Mouse (Mus musculus) splenic B cell, adult 2 months (primary cell): ENCODE measurements around the gene Prom1.

Experiments used
- DNase-seq: peaks from one replicate; pipeline ENCODE4 v3.0.0-alpha.2; 2011; ENCODE audit warnings: low read depth, low spot score
- H3K27me3 ChIP-seq: 2 replicates; pipeline ENCODE4 v1.6.1; 2012; ENCODE audit warnings: mild to moderate bottlenecking, low read length, moderate library complexity, mixed read lengths; ENCODE audit not compliant: control insufficient read depth, poor library complexity, insufficient read depth, severe bottlenecking
- H3K36me3 ChIP-seq: 2 replicates; pipeline ENCODE4 v1.6.1; 2012; ENCODE audit warnings: mild to moderate bottlenecking, low read length, moderate library complexity, mixed read lengths; ENCODE audit not compliant: control insufficient read depth, poor library complexity, insufficient read depth, severe bottlenecking

The Prom1 gene

DNA sequence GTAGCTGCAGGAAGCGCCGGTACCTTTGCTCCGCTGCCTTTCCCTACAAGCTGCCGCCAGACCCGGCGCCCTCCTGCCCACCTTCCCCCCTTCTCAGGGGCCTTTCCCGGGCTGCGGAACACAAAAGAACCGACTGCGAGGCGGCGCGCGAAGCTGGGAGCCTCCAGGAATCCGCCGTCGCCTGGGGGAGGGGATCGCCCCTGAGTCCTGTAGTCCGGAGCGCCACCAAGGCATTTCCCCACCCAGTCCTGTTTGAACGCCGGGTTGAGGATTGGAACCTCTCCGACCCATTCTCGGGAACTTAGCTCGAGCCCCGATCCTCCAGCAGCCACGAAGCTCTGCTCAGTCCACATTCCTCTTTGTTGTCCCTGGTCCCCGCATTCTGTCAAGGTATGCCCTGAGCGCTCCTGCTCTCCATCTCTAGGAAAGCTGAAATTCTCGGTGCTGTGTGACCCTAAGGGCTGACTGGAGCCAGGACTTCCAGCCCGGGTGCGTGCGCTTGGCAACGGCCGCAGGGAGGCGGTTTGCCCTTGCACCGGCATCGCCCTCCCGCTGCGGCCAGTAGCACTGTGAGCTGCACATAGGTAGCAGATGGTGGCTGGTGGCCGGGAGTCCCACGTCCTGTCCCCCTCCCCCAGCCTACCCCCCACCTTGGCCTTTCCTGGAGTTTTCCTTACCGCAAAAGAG lies 1.1 kb downstream of the Prom1 start:
- peaks cover 3% of the 10 kb centered on the region; the same call in 1 of the 2 replicates for H3K27me3 ChIP-seq
- no peak for DNase-seq
- no peaks in the 10 kb centered on the region for H3K36me3 ChIP-seq

DNA sequence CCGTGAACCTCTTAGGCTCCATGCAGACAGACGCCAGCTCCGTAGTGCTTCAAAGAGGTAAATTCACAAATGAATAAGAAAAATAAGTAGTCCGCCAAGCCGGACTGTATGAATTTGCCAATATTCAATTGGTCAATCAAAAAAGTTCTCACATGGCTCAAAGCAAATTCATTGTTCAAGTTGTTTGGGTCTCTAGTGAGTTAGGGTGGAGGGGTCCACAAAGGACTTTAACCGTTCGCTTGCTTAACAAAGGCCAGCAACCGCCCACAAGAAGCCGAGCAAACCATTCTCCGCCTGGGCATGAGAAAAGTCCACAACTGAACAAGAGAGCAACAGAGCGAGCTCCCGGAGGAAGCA lies 1.7 kb downstream of the Prom1 start:
- H3K36me3 ChIP-seq = no peaks in the 10 kb centered on the region
- no peak for DNase-seq

DNA sequence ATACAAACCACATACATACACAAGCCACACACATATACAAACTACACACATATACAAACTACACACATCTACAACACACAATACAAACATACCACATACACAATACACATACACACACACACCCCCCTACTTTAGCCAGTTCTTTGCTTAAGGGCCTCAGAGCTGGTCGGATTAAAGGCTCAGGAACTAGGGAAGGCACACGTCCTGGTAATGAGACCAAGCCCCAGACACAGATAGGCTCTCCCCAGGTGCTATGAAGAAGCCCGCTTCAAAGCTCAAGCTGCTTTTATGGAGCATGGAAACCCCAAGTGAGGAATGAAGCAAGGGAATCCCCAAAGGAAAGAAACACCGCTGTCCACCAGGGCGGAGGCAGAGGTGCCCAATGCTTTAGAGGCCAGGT lies 4.8 kb downstream of the Prom1 start:
- Histone ChIP-seq H3K36me3 (no peaks in the 10 kb centered on the region), H3K27me3 (no peaks in the 10 kb centered on the region)
- DNase-seq = no peak

More for the DNA sequence above, 1.7 kb downstream of the Prom1 start:
- H3K27me3 ChIP-seq = peaks cover 3% of the 10 kb centered on the region; the same call in 1 of the 2 replicates

DNA sequence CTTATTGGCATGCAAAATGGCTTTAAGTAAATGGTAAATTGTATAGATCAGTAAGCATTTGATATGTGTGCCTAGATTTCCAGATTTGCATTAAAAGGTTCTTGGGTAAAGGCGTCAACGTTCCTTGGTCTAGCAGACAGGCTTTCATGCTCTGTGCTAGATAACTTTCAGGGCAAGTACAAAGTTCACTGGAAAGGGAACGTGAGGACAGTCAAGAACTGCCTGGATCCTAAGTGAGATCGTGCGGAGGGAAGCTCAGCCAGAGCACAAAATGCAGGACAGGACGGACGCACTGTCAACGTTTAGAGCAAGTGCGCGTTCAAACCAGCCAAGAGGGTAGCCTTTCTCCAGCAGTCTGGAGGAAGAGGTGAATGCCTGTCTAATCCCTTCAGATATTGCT lies 5.7 kb downstream of the Prom1 start:
- H3K27me3 ChIP-seq = no peaks in the 10 kb centered on the region
- no peak for DNase-seq
- H3K36me3 ChIP-seq = no peaks in the 10 kb centered on the region

DNA sequence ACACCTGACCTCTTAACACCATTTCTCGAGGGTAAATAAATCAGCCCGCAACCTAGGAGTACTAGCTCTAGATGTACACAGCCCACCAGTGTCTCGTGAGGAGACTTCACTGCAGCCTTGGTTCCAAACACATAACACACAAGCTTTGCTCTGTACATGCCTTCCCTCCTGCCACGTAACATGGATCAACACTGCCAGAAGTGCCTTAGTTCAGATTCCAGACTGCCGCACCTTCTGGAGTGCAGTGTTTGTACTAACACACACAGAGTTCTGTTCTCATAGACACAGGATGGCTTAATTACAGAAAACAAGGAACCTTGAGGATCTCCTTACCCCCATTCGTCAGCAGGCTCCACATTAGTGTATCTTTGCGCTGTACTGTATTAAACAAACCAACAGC lies 6.1 kb downstream of the Prom1 start:
- no peak for DNase-seq
- Histone ChIP-seq H3K27me3 (no peaks in the 10 kb centered on the region), H3K36me3 (no peaks in the 10 kb centered on the region)

DNA sequence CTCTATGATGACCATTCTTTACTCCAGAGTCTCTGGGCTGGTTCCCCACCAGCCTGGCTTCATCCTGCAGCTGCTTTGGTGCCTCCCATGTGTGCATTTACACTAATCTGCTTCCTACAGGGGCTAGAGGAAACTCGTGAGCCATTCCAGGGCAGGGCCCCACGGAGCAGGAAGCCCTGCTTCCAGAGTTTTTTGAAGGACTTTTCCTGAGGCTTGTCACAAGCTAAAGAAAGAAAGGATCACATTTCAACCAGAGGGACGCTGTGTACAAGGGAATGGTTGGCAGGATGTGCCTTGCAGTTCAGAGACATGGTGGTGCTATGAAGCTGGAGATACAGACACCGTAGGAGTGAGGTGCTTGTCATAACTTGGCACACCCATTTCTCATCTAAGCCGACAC lies 14.8 kb downstream of the Prom1 start:
- Histone ChIP-seq H3K27me3 (no peaks in the 10 kb centered on the region), H3K36me3 (no peaks in the 10 kb centered on the region)
- no peak for DNase-seq

DNA sequence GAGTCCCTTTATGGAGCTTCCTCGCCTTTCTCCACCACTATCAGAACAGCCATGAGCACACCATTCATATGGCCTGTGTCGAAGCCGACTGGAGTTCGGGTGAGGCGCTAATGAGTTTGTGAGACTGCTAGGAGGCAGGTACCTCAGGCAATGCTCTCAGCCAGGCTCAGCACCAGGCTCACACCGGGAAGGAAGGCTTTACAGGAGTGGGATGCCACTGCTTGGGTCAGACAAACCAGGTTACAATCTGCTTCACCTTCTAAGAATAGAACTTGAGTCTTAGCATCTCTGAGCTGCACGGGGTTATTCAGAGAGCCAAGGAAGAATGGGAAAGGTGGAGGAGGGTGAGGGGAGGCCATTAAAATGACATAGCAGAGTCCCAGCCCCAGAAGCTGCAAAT lies 16.0 kb downstream of the Prom1 start:
- no peak for DNase-seq

DNA sequence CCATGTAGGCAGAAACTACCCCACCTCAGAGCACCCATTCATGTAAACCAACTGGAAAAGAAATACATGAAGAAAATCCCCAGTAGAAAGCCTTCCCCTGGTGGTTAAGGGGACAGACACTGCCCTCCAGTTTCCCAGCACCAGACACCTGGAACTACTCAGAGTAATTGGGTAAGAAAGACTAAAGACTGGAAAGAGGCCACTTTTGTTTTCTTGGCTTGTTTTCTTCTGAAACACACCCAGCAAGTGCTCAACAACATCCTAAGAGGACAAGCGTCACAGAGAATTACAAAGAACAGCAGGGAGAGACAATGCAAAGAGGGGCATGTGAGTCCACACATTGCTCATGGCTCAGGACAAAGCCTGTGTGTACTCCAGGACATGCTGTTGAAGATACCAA lies 20.7 kb downstream of the Prom1 start:
- Histone ChIP-seq H3K27me3 (no peaks in the 10 kb centered on the region), H3K36me3 (no peaks in the 10 kb centered on the region)
- DNase-seq = no peak

More for the DNA sequence above, 16.0 kb downstream of the Prom1 start:
- Histone ChIP-seq H3K27me3 (no peaks in the 10 kb centered on the region), H3K36me3 (no peaks in the 10 kb centered on the region)

DNA sequence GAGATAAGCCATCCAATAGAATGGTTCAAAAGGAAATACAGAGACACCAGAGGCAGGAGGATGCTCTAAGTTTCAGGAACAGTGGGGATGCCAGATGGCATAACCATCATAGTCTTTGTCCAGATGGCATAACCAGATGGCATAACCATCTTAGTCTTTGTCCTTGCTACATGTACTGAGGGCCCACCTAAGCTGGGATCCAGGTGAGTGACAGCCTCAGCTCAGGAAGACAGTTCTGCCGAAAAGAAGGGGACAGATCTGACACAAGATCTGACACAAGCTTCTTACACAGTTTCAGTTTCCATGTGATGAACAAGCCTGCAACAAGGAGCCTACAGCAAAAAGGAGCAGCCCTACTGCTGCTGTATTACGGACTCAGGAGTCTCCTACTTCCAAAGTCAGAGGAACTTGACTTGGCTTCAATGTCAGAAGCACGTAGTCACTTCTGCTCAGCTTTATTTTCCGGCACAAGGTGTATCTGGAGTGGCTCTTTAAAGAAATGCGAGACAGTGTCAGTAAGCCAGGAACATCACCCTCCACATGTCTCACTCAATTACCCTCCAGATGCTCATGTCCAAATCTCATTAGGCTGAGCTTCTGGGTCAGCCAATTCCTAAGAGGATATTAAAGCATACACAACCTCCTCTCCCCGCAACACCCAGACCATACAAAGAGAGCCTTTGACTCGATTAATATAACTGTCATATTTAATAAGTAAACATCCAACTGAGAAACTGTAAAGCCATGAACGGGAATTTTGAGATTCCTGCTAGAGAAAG lies 21.4 kb downstream of the Prom1 start:
- Histone ChIP-seq H3K27me3 (no peaks in the 10 kb centered on the region), H3K36me3 (no peaks in the 10 kb centered on the region)
- no peak for DNase-seq

DNA sequence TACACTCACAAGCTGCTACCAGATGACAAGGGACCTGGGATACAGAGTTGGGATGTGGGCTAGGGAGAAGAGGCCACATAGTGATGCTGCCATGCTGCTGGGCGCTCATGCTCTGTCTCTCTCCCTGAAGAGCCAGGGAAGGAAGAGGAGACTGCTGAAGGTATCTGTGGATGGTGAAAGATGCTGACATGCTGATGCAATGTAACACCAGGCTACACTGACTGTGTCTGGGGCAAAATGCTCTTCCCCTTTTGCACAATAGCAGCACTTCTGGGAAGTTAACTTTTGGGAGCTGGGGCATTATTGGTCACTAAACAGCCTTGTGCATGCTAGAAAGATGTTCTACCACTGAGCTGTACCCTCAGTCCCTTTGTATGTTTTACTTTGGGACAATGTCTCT lies 26.4 kb downstream of the Prom1 start:
- no peaks in the 10 kb centered on the region for H3K36me3 ChIP-seq

DNA sequence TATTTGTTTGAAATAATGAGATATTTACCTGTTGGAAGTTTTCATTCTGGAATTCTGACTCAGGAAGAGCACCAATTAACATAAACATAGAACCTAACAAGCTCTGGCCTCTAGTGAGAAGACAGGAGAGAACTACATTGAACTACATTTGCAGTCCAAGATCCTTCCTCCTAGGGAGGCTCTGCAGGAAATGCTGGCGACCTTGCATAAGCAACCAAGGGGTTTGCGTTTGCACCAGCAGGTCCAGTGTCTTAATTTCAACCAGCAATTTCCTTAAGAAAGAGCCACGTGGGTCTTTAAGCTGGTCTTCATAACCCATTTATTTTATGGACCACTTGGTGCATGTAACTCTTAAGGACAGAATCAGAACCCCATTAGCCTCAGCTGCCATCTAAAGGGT lies 28.2 kb downstream of the Prom1 start:
- Histone ChIP-seq H3K36me3 (no peaks in the 10 kb centered on the region), H3K27me3 (no peaks in the 10 kb centered on the region)
- no peak for DNase-seq

More for the DNA sequence above, 26.4 kb downstream of the Prom1 start:
- no peaks in the 10 kb centered on the region for H3K27me3 ChIP-seq
- DNase-seq = no peak

DNA sequence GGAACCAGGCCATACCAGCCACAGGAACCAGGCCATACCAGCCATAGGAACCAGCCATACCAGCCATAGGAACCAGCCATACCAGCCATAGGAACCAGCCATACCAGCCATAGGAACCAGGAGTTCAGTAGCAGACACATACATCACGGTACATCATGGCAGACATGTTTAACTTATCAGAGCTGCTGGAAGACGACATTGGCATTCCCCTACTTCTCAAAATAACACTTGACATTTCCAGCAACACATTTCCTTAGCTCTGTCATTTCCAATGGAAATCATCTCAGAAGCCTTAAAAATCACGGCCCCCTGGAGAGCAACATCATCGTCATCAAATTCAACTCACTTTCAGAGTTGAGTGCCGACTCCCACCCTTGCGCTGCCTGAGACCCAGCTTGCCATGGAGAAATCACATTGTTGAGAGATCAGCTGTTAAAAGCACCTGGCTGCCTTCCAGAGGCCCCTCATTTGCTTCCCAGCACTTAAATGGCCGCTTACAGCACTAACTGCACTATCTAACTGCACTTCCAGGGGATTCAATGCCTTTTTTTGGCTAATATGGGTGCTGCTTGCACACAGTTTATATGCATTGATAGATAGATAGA lies 31.2 kb downstream of the Prom1 start:
- H3K27me3 ChIP-seq = no peaks in the 10 kb centered on the region
- no peaks in the 10 kb centered on the region for H3K36me3 ChIP-seq

DNA sequence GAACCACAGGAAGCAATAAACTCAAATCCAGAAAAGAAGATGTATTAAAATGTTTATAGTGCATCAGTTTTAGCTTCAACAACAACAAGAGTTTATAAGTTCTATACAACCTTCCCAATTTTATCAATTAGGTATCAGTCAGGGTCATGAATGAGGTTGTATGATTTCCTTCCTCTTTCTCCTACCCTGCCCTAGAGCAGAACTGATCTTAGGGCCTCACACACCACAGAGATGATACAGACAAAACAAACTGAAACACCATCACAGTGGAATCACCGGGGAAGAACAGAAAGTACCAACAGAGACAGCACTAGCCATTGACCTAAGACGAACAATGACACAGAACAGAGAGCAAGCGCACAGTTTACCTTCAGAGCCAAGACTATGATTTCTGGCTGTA lies 43.6 kb downstream of the Prom1 start:
- no peak for DNase-seq
- Histone ChIP-seq H3K36me3 (no peaks in the 10 kb centered on the region), H3K27me3 (no peaks in the 10 kb centered on the region)

More for the DNA sequence above, 31.2 kb downstream of the Prom1 start:
- no peak for DNase-seq

DNA sequence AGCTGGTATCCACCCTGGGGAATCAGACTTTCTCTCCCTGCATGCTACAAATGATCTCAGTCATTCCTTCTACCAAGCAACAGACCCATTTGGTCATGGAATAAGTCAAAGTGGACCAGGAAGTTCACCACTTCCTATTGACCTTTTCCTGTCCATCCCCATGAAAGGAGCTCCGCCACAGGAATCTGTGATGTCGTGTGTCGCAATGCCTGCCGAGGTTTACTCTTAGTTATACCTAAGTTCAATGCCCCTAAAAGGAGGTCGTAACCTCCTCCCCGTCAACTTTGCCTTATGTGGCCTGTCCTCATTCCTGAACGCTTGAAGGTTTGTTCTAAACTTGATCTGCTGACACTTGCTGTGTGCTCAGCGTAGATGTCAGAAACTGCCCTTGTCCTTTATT lies 51.6 kb downstream of the Prom1 start:
- H3K27me3 ChIP-seq = no peaks in the 10 kb centered on the region
- DNase-seq = no peak
- no peaks in the 10 kb centered on the region for H3K36me3 ChIP-seq

DNA sequence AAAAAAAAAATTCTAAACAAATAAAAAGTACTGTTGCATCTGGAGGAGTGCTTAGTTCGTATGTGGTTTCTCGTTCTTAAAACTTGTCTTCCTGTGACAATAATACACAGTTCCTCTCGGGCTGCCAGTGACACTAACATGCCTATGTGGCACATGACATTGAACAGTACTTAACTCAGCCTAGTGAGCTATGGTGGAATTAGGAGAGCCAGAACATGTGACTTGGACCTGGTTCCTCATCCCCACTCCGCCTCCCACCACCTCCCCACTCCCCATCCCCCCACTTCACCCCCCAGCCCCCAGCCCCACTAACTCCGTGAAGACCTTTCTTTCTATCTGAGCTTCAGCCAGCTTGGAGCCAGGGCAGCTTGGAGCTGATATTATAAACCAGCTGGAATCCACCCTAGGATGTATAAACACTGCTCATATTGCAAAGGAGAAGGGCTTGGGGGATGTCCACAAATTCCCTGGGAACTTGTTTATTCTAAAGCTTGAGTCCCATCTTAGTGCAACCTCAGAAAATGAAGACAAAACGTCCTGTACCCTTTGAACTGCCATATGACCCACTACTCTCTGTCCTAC lies 52.3 kb downstream of the Prom1 start:
- peak; percentile 12 for DNase-seq
- Histone ChIP-seq H3K36me3 (no peaks in the 10 kb centered on the region), H3K27me3 (no peaks in the 10 kb centered on the region)
